Mouse (Mus musculus): ENCODE measurements around the gene Prn. TPM values are rescaled to one million over a fixed set of nuclear protein-coding genes. Genes with fewer than 3 reads are reported as not detected.

The Prn gene
- polyA plus RNA-seq, 1 experiment from 2014 or later: not detected

GRCm38 (mm10) chr2:132004495-132005136 is 94.9 kb downstream of the Prn start:
- peaks cover 46% of the 10 kb centered on the region for H3K4me1 ChIP-seq
- no peak overlapping the region for H3K4me3 ChIP-seq
- WGBS: 78% methylated on average over 9 of the region's 9 CpGs
- no peak overlapping the region for H3K4me2 ChIP-seq
- H3K9ac ChIP-seq: no peak overlapping the region
- no peaks in the 10 kb centered on the region for H3K9me3 ChIP-seq
- H3K27ac ChIP-seq: peak overlapping the region; percentile 84
- ATAC-seq (ENCODE audit: borderline replicate concordance, extremely low read depth, low FRiP score, low TSS enrichment): no peak
- no peaks in the 10 kb centered on the region for H3K27me3 ChIP-seq
- no peaks in the 10 kb centered on the region for H3K36me3 ChIP-seq

- Histone ChIP-seq H3K27ac (peak overlapping the region; percentile 84), H3K4me3 (no peak overlapping the region), H3K9ac (no peak overlapping the region), H3K9me3 (no peaks in the 10 kb centered on the region), H3K36me3 (no peaks in the 10 kb centered on the region), H3K4me1 (peaks cover 46% of the 10 kb centered on the region), H3K4me2 (no peak overlapping the region), H3K27me3 (no peaks in the 10 kb centered on the region)
- no peak for ATAC-seq (ENCODE audit: borderline replicate concordance, extremely low read depth, low FRiP score, low TSS enrichment)
- WGBS: 71% methylated on average over 4 of the region's 4 CpGs
These were observed 95.7 kb downstream of the Prn start for GRCm38 (mm10) chr2:132005445-132005844.

Other genes starting within 250 kb of the Prn start
- not detected in 2 replicates for gene Erv3, start 50.2 kb upstream of the Prn start, polyA plus RNA-seq (2015; fragmentation: Nextera tagmentation; extraction: Ambion mirVana)
- gene Prnp, start within 50 bp of the Prn start, polyA plus RNA-seq (2015; fragmentation: Nextera tagmentation; extraction: Ambion mirVana): 53.2 and 57.0 TPM in 2 replicates
- 44.2 and 44.8 TPM in 2 replicates for gene Prnd, start 40.9 kb downstream of the Prn start, polyA plus RNA-seq (2015; fragmentation: Nextera tagmentation; extraction: Ambion mirVana)
- gene Rassf2, start 120.3 kb downstream of the Prn start, polyA plus RNA-seq (2015; fragmentation: Nextera tagmentation; extraction: Ambion mirVana): 11.9 and 13.5 TPM in 2 replicates
- gene Slc23a2, start 235.2 kb downstream of the Prn start, polyA plus RNA-seq (2015; fragmentation: Nextera tagmentation; extraction: Ambion mirVana): 11.6 and 12.1 TPM in 2 replicates

Measured in lung, embryonic 15.5 days (tissue).